Mouse (Mus musculus) midbrain, postnatal 0 days (tissue): Measurements from ENCODE around the gene 1810010D01Rik. TPM values are rescaled to one million over a fixed set of nuclear protein-coding genes. Genes with fewer than 3 reads are reported as not detected.

Experiments
- ATAC-seq: fragments of 200-750 bp; cut with Nextera tagmentation; 2 replicates; pipeline ENCODE4 v1.8.0; 2017; ENCODE audit warnings: moderate number of reproducible peaks, mild to moderate bottlenecking, moderate TSS enrichment, moderate library complexity; ENCODE audit not compliant: low FRiP score
- DNase-seq: peaks from one replicate; pipeline ENCODE4 v3.0.0-alpha.2; 2015; ENCODE audit warnings: low spot score
- H3K27ac ChIP-seq: fragments of 300-500 bp; sonication (generic); 2 replicates; pipeline ENCODE4 v1.5.1; 2014; ENCODE audit warnings: low read depth, mild to moderate bottlenecking, low read length, mixed read lengths
- H3K27me3 ChIP-seq: fragments of 300-500 bp; sonication (generic); 2 replicates; pipeline ENCODE4 v1.6.1; 2014; ENCODE audit warnings: low read length, control low read depth, mixed read lengths; ENCODE audit not compliant: insufficient read depth
- H3K36me3 ChIP-seq: fragments of 300-500 bp; sonication (generic); 2 replicates; pipeline ENCODE4 v1.6.1; 2014; ENCODE audit warnings: low read length, control low read depth, mixed read lengths; ENCODE audit not compliant: insufficient read depth
- H3K4me1 ChIP-seq: fragments of 300-500 bp; sonication (generic); 2 replicates; pipeline ENCODE4 v1.6.1; 2014; ENCODE audit warnings: mild to moderate bottlenecking, control low read depth, antibody characterized with exemption, low read length, mixed read lengths; ENCODE audit not compliant: insufficient read depth
- H3K4me2 ChIP-seq: fragments of 300-500 bp; sonication (generic); 2 replicates; pipeline ENCODE4 v1.6.1; 2014; ENCODE audit warnings: low read depth, mild to moderate bottlenecking, low read length, mixed read lengths; ENCODE audit not compliant: poor library complexity, severe bottlenecking
- H3K4me3 ChIP-seq: fragments of 300-500 bp; sonication (generic); 2 replicates; pipeline ENCODE4 v1.5.1; 2014; ENCODE audit warnings: low read depth, mild to moderate bottlenecking, low read length, moderate library complexity
- H3K9ac ChIP-seq: fragments of 300-500 bp; sonication (generic); replicated peaks from 2 replicates; pipeline ENCODE4 v1.6.1; 2014; ENCODE audit warnings: mild to moderate bottlenecking, low read length, moderate library complexity, mixed read lengths; ENCODE audit not compliant: poor library complexity, severe bottlenecking
- H3K9me3 ChIP-seq: fragments of 300-500 bp; sonication (generic); 2 replicates; pipeline ENCODE4 v1.6.1; 2016; ENCODE audit warnings: low read length, control low read depth
- CTCF ChIP-seq: IDR thresholded peaks from 2 replicates; pipeline ENCODE4 v1.5.1; 2016; ENCODE audit warnings: antibody characterized with exemption, mild to moderate bottlenecking
- WGBS: fragments of 180-500 bp; shearing (Covaris S2); extraction: QIAGEN DNeasy Blood & Tissue Kit; methylation state at CpG from one replicate; pipeline ENCODE4 v1.1.7; 2014; 5-methylcytosine and 5-hydroxymethylcytosine counted together
- polyA plus RNA-seq: library from polyadenylated mRNA; unstranded; fragments of >200 nt; fragmentation: Nextera tagmentation; extraction: Ambion mirVana; gene quantifications from 2 replicates; pipeline ENCODE4 v1.2.1, GENCODE M21; 2015
- total RNA-seq: library from RNA; depleted of rRNA; stranded (reverse); fragments of >200 nt; gene quantifications from 2 replicates; pipeline ENCODE4 v1.2.3, GENCODE M21; 2014; rRNA removed

The 1810010D01Rik gene
- total and polyA plus RNA-seq, 2 experiments from 2014 or later = not detected

DNA sequence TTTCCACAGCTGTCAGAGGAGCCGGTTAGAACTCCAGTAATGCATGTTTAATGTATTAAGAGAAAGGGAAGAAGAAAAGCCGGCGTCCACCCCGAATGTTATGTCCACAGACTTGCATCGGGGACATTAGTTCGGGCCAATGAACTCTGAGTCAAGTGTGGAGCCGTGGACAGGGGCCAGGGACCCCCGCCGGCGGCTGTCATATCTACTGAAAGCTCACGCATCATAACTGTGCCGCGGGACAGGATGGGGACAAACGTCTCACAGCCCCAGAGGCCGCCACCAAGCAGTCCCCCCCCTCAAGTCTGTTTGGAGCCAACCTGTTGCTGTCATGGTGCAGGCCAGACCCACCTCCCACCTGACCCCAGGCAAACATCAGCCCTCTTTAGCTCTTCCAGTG, 34.4 kb downstream of the 1810010D01Rik start:
- no peak overlapping the region for H3K9ac ChIP-seq
- WGBS = 29% methylated on average over 15 of the region's 15 CpGs
- H3K27me3 ChIP-seq = no peaks in the 10 kb centered on the region
- no peaks in the 10 kb centered on the region for H3K9me3 ChIP-seq
- no peaks in the 10 kb centered on the region for H3K36me3 ChIP-seq
- H3K4me3 ChIP-seq = no peak overlapping the region
- H3K27ac ChIP-seq = no peak overlapping the region
- DNase-seq (peak; percentile 63), ATAC-seq (peak; percentile 57; the same call in 1 of the 2 replicates)
- no peaks in the 10 kb centered on the region; the same call in 1 of the 2 replicates for H3K4me1 ChIP-seq
- H3K4me2 ChIP-seq = peak overlapping the region; percentile 28; the same call in 1 of the 2 replicates
- TF ChIP-seq CTCF = no peak

DNA sequence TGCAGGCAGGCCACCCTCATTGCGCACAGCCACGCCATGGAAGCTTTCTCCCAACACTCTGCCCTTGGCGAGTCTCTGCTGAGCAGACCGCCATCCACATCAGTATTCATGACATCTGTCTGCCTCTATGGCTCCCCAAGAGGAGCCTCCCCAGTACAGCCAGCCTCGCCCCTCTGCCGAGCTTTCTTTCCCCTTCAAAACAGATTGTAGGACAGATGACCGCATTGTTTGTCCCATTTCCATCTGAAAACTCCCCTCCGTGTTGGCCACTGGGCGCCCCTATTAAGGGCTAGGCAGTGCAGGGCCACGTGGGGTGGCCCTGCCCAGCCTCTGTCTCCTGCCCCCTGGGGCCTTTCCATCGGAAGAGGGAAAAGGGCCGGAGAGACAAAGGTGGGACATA, 34.8 kb downstream of the 1810010D01Rik start:
- Histone ChIP-seq H3K4me2 (peak overlapping the region; percentile 28), H3K4me3 (no peak overlapping the region), H3K9me3 (no peaks in the 10 kb centered on the region), H3K9ac (no peak overlapping the region), H3K27me3 (no peaks in the 10 kb centered on the region), H3K36me3 (no peaks in the 10 kb centered on the region), H3K4me1 (no peaks in the 10 kb centered on the region; the same call in 1 of the 2 replicates), H3K27ac (no peak overlapping the region)
- 4% methylated on average over 11 of the region's 12 CpGs for WGBS
- peak; percentile 19; the same call in 1 of the 2 replicates for TF ChIP-seq CTCF
- DNase-seq (peak; percentile 75), ATAC-seq (peak; percentile 74)

DNA sequence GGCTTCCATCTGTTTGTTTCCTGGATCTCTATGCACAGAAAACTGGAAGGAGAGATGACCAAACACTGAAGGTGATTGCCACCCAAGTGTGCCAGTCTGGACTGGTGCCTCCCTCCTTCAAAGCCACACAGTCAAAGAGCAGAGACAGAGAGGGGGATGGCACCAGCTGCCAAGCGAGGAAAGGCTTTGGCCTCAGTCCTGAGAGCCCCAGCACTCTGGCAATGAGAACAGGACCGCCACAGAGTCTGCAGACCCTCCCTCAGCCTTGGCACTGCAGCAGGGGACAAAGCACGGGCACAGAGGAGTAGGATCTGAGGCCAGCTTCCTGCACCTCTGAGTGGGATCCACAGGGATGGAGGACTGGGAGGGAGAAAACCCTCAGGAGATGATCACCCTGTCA, 38.2 kb downstream of the 1810010D01Rik start:
- H3K27ac ChIP-seq = no peak overlapping the region

DNA sequence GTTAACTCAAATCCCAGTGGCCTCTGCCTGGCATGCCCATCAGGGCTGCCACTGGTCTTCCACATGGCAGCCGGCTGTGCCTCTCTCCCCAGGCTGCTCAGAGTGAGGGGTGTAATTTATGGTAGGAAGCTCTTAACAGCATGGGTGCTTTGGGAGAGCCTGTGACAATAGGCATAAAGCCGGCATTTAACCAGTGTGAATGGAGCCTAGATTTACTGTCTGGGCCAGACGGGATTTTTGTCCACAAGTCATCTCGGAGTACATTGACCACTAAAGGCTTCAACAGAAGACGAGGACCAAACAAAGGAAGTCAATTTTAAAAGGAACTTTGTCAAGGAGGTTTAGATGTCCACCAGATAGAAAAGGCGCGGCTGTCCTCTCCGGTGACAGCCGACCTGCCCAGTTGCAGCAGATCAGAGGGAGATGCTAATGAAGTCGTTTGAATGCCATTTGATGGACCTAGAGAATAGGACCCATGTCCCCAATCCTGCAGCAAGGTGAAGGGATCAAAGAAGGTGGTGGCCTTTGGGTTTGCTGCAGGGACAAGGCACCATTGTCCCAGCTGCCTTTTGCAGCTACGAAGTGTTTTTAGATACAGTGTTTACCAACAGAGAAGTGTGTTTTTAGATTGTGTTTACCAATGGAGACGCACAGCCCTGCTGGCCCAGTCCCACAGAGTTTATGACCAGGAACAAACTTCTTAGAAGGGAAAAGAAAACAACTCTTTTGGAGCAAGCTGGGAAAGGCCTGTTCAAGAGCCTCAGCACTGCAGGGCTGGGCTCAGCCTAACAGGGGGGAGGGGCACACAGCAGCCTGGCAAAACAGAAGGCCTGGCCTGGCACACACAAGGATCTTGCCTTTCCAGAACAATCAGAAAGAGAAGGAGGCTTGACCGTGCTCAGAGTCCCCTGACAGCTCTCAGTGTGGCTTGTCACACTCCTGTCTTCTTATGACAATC, 48.4 kb downstream of the 1810010D01Rik start:
- ATAC-seq = no peak
- DNase-seq = peak; percentile 66

More for the DNA sequence above, 38.2 kb downstream of the 1810010D01Rik start:
- peak; percentile 25; the same call in 1 of the 2 replicates for ATAC-seq
- Histone ChIP-seq H3K9ac (no peak overlapping the region), H3K36me3 (no peaks in the 10 kb centered on the region), H3K9me3 (no peaks in the 10 kb centered on the region), H3K4me1 (no peaks in the 10 kb centered on the region; the same call in 1 of the 2 replicates), H3K4me2 (no peak overlapping the region), H3K27me3 (no peaks in the 10 kb centered on the region), H3K4me3 (no peak overlapping the region)
- 56% methylated on average over 3 of the region's 3 CpGs for WGBS
- peak; percentile 82 for DNase-seq
- TF ChIP-seq CTCF = no peak

More for the DNA sequence above, 48.4 kb downstream of the 1810010D01Rik start:
- no peak overlapping the region for H3K9ac ChIP-seq
- no peak overlapping the region for H3K4me2 ChIP-seq
- H3K36me3 ChIP-seq = no peaks in the 10 kb centered on the region
- no peaks in the 10 kb centered on the region for H3K9me3 ChIP-seq
- 27% methylated on average over 13 of the region's 13 CpGs for WGBS
- H3K4me3 ChIP-seq = no peak overlapping the region
- no peak overlapping the region for H3K27ac ChIP-seq
- peaks cover 6% of the 10 kb centered on the region; the same call in 1 of the 2 replicates for H3K4me1 ChIP-seq
- no peaks in the 10 kb centered on the region for H3K27me3 ChIP-seq
- no peak for TF ChIP-seq CTCF

Other genes with a start within 250 kb of the 1810010D01Rik start
- gene Tpcn2, start 75.9 kb upstream of the 1810010D01Rik start, total RNA-seq = 2.8 and 4.1 TPM in 2 replicates
- gene Tpcn2, start 75.9 kb upstream of the 1810010D01Rik start, polyA plus RNA-seq = 1.5 TPM in 2 replicates
- 5.5 and 6.8 TPM in 2 replicates for gene Mrgprf, start 92.7 kb upstream of the 1810010D01Rik start, total RNA-seq
- gene Mrgprf, start 92.7 kb upstream of the 1810010D01Rik start, polyA plus RNA-seq = 4.6 and 5.0 TPM in 2 replicates
- gene Mrgprd, start 106.7 kb upstream of the 1810010D01Rik start, total RNA-seq = not detected in 2 replicates
- not detected in 2 replicates for gene Mrgprd, start 106.7 kb upstream of the 1810010D01Rik start, polyA plus RNA-seq